Mouse (Mus musculus) midbrain, embryonic 16.5 days (tissue): ENCODE measurements around the gene Rpf2. TPM values are rescaled to one million over a fixed set of nuclear protein-coding genes. Genes with fewer than 3 reads are reported as not detected.
A peak's percentile ranks its signal among the peaks of the same experiment; 100 is the strongest.

ENCODE experiments used
- ATAC-seq: fragments of 200-750 bp; cut with Nextera tagmentation; 2 replicates; pipeline ENCODE4 v1.8.0; 2017; ENCODE audit warnings: moderate TSS enrichment
- H3K27ac ChIP-seq: fragments of 300-500 bp; sonication (generic); 2 replicates; pipeline ENCODE4 v1.5.1; 2014; ENCODE audit warnings: mild to moderate bottlenecking, low read length, mixed read lengths
- H3K27me3 ChIP-seq: fragments of 300-500 bp; sonication (generic); 2 replicates; pipeline ENCODE4 v1.6.1; 2014; ENCODE audit warnings: low read depth, low read length, mixed read lengths; ENCODE audit not compliant: control insufficient read depth, insufficient read depth
- H3K36me3 ChIP-seq: fragments of 300-500 bp; sonication (generic); 2 replicates; pipeline ENCODE4 v1.6.1; 2014; ENCODE audit warnings: mild to moderate bottlenecking, low read length, moderate library complexity, mixed read lengths; ENCODE audit not compliant: control insufficient read depth, insufficient read depth
- H3K4me1 ChIP-seq: fragments of 300-500 bp; sonication (generic); 2 replicates; pipeline ENCODE4 v1.6.1; 2014; ENCODE audit warnings: mild to moderate bottlenecking, low read length, mixed read lengths; ENCODE audit not compliant: control insufficient read depth, insufficient read depth
- H3K4me2 ChIP-seq: fragments of 300-500 bp; sonication (generic); 2 replicates; pipeline ENCODE4 v1.6.1; 2014; ENCODE audit warnings: mild to moderate bottlenecking, low read length, mixed read lengths
- H3K4me3 ChIP-seq: fragments of 300-500 bp; sonication (generic); 2 replicates; pipeline ENCODE4 v1.5.1; 2014; ENCODE audit warnings: low read depth, mild to moderate bottlenecking, low read length, moderate library complexity, mixed read lengths
- H3K9ac ChIP-seq: fragments of 300-500 bp; sonication (generic); 2 replicates; pipeline ENCODE4 v1.6.1; 2014; ENCODE audit warnings: low read depth, low read length, mixed read lengths
- H3K9me3 ChIP-seq: fragments of 300-500 bp; sonication (generic); replicated peaks from 2 replicates; pipeline ENCODE4 v1.6.1; 2014; ENCODE audit warnings: mild to moderate bottlenecking, low read length, mixed read lengths; ENCODE audit not compliant: control insufficient read depth, poor library complexity, severe bottlenecking
- WGBS: fragments of 180-500 bp; shearing (Covaris S2); extraction: QIAGEN DNeasy Blood & Tissue Kit; methylation state at CpG from one replicate; pipeline ENCODE4 v1.1.7; 2014; 5-methylcytosine and 5-hydroxymethylcytosine counted together
- polyA plus RNA-seq: library from polyadenylated mRNA; unstranded; fragments of >200 nt; fragmentation: Nextera tagmentation; extraction: Ambion mirVana; gene quantifications from 2 replicates; pipeline ENCODE4 v1.2.1, GENCODE M21; 2015

Gene Rpf2
- polyA plus RNA-seq, 1 experiment from 2014 or later = 64.8 TPM

GRCm38 (mm10) chr10:40258401-40258966 is 11.6 kb upstream of the Rpf2 start:
- WGBS = under 1% methylated on average over 12 of the region's 12 CpGs
- H3K9ac ChIP-seq = peak overlapping the region; percentile 59
- ATAC-seq = peak; percentile 78

GRCm38 (mm10) chr10:40257414-40258255 is 10.8 kb upstream of the Rpf2 start, which contains the start of gene Gtf3c6:
Gtf3c6 (minus strand) TSS chr10:40258108.
- H3K9me3 ChIP-seq = no peaks in the 10 kb centered on the region
- peak; percentile 80 for ATAC-seq
- H3K36me3 ChIP-seq = peaks cover 7% of the 10 kb centered on the region
- peak within 1 kb of the TSS; percentile 74 for H3K4me2 ChIP-seq
- peak within 1 kb of the TSS; percentile 88 for H3K9ac ChIP-seq
- H3K27ac ChIP-seq = peak within 1 kb of the TSS; percentile 95
- H3K27me3 ChIP-seq = no peaks in the 10 kb centered on the region
- peak within 1 kb of the TSS; percentile 84 for H3K4me3 ChIP-seq
- WGBS = under 1% methylated on average over 43 of the region's 43 CpGs
- H3K4me1 ChIP-seq = peaks cover 8% of the 10 kb centered on the region; the same call in 1 of the 2 replicates

More at GRCm38 (mm10) chr10:40258401-40258966, 11.6 kb upstream of the Rpf2 start:
- H3K36me3 ChIP-seq = peaks cover 2% of the 10 kb centered on the region; the same call in 1 of the 2 replicates
- peak overlapping the region; percentile 84 for H3K4me3 ChIP-seq
- H3K4me1 ChIP-seq = peaks cover 8% of the 10 kb centered on the region; the same call in 1 of the 2 replicates
- no peaks in the 10 kb centered on the region for H3K27me3 ChIP-seq
- H3K27ac ChIP-seq = peak overlapping the region; percentile 95
- no peaks in the 10 kb centered on the region for H3K9me3 ChIP-seq
- H3K4me2 ChIP-seq = peak overlapping the region; percentile 74

- Histone ChIP-seq H3K9ac (peak overlapping the region; percentile 88), H3K27me3 (no peaks in the 10 kb centered on the region), H3K4me1 (peaks cover 8% of the 10 kb centered on the region; the same call in 1 of the 2 replicates), H3K9me3 (no peaks in the 10 kb centered on the region), H3K27ac (peak overlapping the region; percentile 95), H3K36me3 (peaks cover 7% of the 10 kb centered on the region), H3K4me2 (peak overlapping the region; percentile 74), H3K4me3 (peak overlapping the region; percentile 84)
- under 1% methylated on average over 5 of the region's 5 CpGs for WGBS
- peak; percentile 87 for ATAC-seq
Observed at GRCm38 (mm10) chr10:40256716-40257115, 9.9 kb upstream of the Rpf2 start.

GRCm38 (mm10) chr10:40250969-40251368 is 4.1 kb upstream of the Rpf2 start:
- Histone ChIP-seq H3K9me3 (no peaks in the 10 kb centered on the region), H3K27ac (no peak overlapping the region), H3K4me3 (no peak overlapping the region), H3K9ac (no peak overlapping the region), H3K36me3 (peaks cover 19% of the 10 kb centered on the region), H3K27me3 (no peaks in the 10 kb centered on the region), H3K4me2 (no peak overlapping the region), H3K4me1 (peaks cover 8% of the 10 kb centered on the region)
- 96% methylated on average over 6 of the region's 6 CpGs for WGBS
- no peak for ATAC-seq

DNA sequence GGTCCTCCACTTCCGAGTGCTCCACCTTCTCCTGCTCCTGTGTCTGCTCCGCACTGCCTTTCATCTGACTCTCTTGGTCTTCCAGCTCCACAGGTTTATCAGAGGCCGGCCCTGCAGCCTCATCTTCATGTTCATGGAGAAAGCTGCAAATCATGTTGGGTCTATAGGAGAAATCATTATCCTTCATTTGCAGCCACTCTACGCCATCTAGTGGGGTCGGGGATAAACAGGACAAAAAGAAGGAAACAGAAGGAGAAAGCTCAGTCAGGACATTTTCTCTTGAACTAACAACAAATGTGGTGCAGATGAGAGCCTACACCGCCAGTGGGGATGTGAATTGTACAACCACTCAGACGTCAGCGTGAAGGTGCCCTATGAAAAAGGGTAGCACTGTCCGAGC is 2.8 kb upstream of the Rpf2 start:
- H3K4me1 ChIP-seq = peaks cover 16% of the 10 kb centered on the region
- WGBS = 88% methylated on average over 9 of the region's 9 CpGs
- no peaks in the 10 kb centered on the region for H3K27me3 ChIP-seq
- H3K9ac ChIP-seq = no peak overlapping the region
- ATAC-seq = no peak
- no peak overlapping the region for H3K27ac ChIP-seq
- no peaks in the 10 kb centered on the region for H3K9me3 ChIP-seq
- H3K36me3 ChIP-seq = peaks cover 19% of the 10 kb centered on the region
- H3K4me2 ChIP-seq = no peak overlapping the region
- no peak overlapping the region for H3K4me3 ChIP-seq

- no peaks in the 10 kb centered on the region for H3K9me3 ChIP-seq
- peak overlapping the region; percentile 75 for H3K4me2 ChIP-seq
- H3K27ac ChIP-seq = peak overlapping the region; percentile 83
- H3K9ac ChIP-seq = peak overlapping the region; percentile 27; the same call in 1 of the 2 replicates
- peak; percentile 62 for ATAC-seq
- H3K27me3 ChIP-seq = no peaks in the 10 kb centered on the region
- 26% methylated on average over 11 of the region's 11 CpGs for WGBS
- H3K36me3 ChIP-seq = peaks cover 20% of the 10 kb centered on the region
- H3K4me1 ChIP-seq = peaks cover 16% of the 10 kb centered on the region
- H3K4me3 ChIP-seq = peak overlapping the region; percentile 66
Observed at GRCm38 (mm10) chr10:40247166-40247716, 405 bp upstream of the Rpf2 start.

DNA sequence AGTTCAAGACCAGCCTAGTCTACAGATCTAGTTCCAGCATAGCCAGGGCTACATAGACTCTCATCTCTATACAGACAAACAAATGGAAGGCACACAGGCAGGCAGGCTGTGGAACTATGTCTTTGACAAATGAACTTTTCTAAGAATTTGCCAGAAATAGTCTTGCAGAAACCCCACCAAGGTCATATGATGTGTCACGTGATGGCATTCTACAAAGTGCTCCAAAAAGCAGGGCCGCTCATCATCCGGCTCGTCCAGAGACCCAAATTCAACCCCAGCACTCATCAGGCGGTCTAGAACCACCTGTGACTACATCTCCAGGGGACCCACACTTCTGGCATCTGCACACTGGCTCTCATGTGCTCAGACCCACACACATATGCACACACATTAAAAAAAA is 9.0 kb downstream of the Rpf2 start:
- peaks cover 19% of the 10 kb centered on the region for H3K36me3 ChIP-seq
- no peaks in the 10 kb centered on the region for H3K9me3 ChIP-seq
- no peak for ATAC-seq
- H3K4me2 ChIP-seq = no peak overlapping the region
- 94% methylated on average over 5 of the region's 5 CpGs for WGBS
- no peak overlapping the region for H3K27ac ChIP-seq
- no peak overlapping the region for H3K9ac ChIP-seq
- H3K4me3 ChIP-seq = no peak overlapping the region
- H3K27me3 ChIP-seq = no peaks in the 10 kb centered on the region
- no peaks in the 10 kb centered on the region for H3K4me1 ChIP-seq

DNA sequence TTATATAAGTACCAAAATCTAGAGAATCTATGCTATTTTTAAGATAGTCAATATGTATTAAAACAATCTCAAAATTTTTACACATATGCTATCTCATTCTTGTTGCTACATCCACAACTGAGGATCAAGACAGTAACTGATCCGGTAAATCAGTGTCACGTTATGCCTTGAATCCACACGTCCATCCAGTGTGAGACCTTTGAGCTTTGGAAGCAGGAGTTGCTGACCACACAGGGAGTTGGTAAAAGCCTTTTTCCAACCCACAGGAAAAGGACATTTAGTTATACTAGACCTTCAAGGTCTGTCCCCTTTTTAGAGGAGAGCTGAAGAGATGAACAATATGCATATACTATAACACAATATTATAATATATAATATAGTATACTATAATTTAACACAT is 13.6 kb downstream of the Rpf2 start:
- H3K4me3 ChIP-seq = no peak overlapping the region
- ATAC-seq = no peak
- H3K9ac ChIP-seq = no peak overlapping the region
- H3K9me3 ChIP-seq = no peaks in the 10 kb centered on the region
- H3K27me3 ChIP-seq = no peaks in the 10 kb centered on the region
- no peak overlapping the region for H3K4me2 ChIP-seq
- H3K27ac ChIP-seq = no peak overlapping the region
- peaks cover 20% of the 10 kb centered on the region for H3K36me3 ChIP-seq
- WGBS = 85% methylated on average over 3 of the region's 3 CpGs
- no peaks in the 10 kb centered on the region for H3K4me1 ChIP-seq

DNA sequence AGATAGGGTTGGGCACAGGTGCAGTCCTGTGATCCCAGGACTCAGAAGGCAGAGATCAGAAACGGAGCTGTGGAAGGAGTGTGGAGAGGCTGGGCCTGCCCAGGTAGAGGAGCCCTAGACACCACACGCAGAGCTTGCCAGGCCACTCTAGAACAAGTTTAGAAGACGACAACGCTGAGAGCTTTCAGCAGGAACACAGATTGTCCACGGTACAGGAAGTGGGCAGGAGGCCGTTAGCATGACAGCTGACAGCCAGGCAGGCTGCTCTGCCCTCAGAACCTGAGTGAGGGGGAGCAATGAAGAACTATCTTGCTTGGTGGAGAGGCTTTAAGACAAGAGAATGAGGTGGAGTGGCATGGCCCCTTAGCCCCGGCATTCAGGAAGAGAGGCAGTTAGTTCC is 14.4 kb downstream of the Rpf2 start:
- no peak overlapping the region for H3K27ac ChIP-seq
- H3K9ac ChIP-seq = no peak overlapping the region
- H3K4me2 ChIP-seq = no peak overlapping the region
- WGBS = 88% methylated on average over 7 of the region's 7 CpGs
- no peaks in the 10 kb centered on the region for H3K4me1 ChIP-seq
- no peaks in the 10 kb centered on the region for H3K9me3 ChIP-seq
- H3K4me3 ChIP-seq = no peak overlapping the region
- H3K27me3 ChIP-seq = no peaks in the 10 kb centered on the region
- H3K36me3 ChIP-seq = peaks cover 24% of the 10 kb centered on the region
- no peak for ATAC-seq
